Mouse (Mus musculus): ENCODE data around the gene Haao.
"Not testable (repeated sequence)": the region's sequence is repeated elsewhere in the genome, so short reads cannot be mapped to it uniquely, and the experiment has no call there.

Gene Haao

GRCm38 (mm10) chr17:83866582-83866981, 18.8 kb upstream of the Haao start:
- DNase-seq (ENCODE audit: low read depth, low spot score): peak; percentile 30

GRCm38 (mm10) chr17:83865366-83865765, 17.6 kb upstream of the Haao start:
- no peak for DNase-seq (ENCODE audit: low read depth, low spot score)

- DNase-seq (ENCODE audit: low read depth, low spot score): peak; percentile 63
Observed at GRCm38 (mm10) chr17:83862134-83862881, 14.5 kb upstream of the Haao start.

- DNase-seq (ENCODE audit: low read depth, low spot score): peak; percentile 83
Observed at GRCm38 (mm10) chr17:83861444-83862133, 13.8 kb upstream of the Haao start.

GRCm38 (mm10) chr17:83860968-83861367, 13.2 kb upstream of the Haao start:
- not testable (repeated sequence) for DNase-seq (ENCODE audit: low read depth, low spot score)

GRCm38 (mm10) chr17:83860224-83860623, 12.5 kb upstream of the Haao start:
- no peak for DNase-seq (ENCODE audit: low read depth, low spot score)

GRCm38 (mm10) chr17:83859639-83860038, 11.9 kb upstream of the Haao start:
- DNase-seq (ENCODE audit: low read depth, low spot score): no peak

GRCm38 (mm10) chr17:83858413-83858812, 10.7 kb upstream of the Haao start:
- DNase-seq (ENCODE audit: low read depth, low spot score): no peak

GRCm38 (mm10) chr17:83854284-83854918, 6.6 kb upstream of the Haao start:
- peak; percentile 25 for DNase-seq (ENCODE audit: low read depth, low spot score)

- DNase-seq (ENCODE audit: low read depth, low spot score): no peak
Observed at GRCm38 (mm10) chr17:83853831-83854230, 6.1 kb upstream of the Haao start.

GRCm38 (mm10) chr17:83850864-83851263, 3.1 kb upstream of the Haao start:
- DNase-seq (ENCODE audit: low read depth, low spot score): no peak

GRCm38 (mm10) chr17:83850458-83850857, 2.7 kb upstream of the Haao start:
- peak; percentile 76 for DNase-seq (ENCODE audit: low read depth, low spot score)

GRCm38 (mm10) chr17:83849717-83850116, 2.0 kb upstream of the Haao start:
- DNase-seq (ENCODE audit: low read depth, low spot score): no peak

GRCm38 (mm10) chr17:83849081-83849675, 1.4 kb upstream of the Haao start:
- DNase-seq (ENCODE audit: low read depth, low spot score): no peak

GRCm38 (mm10) chr17:83848482-83848881, 719 bp upstream of the Haao start:
- DNase-seq (ENCODE audit: low read depth, low spot score): no peak

- no peak for DNase-seq (ENCODE audit: low read depth, low spot score)
Observed at GRCm38 (mm10) chr17:83847100-83847499, 663 bp downstream of the Haao start.

- no peak for DNase-seq (ENCODE audit: low read depth, low spot score)
Observed at GRCm38 (mm10) chr17:83846301-83847021, 1.3 kb downstream of the Haao start.

GRCm38 (mm10) chr17:83845538-83845937, 2.2 kb downstream of the Haao start:
- no peak for DNase-seq (ENCODE audit: low read depth, low spot score)

- DNase-seq (ENCODE audit: low read depth, low spot score): no peak
Observed at GRCm38 (mm10) chr17:83843780-83844179, 4.0 kb downstream of the Haao start.

GRCm38 (mm10) chr17:83841011-83841410, 6.8 kb downstream of the Haao start:
- no peak for DNase-seq (ENCODE audit: low read depth, low spot score)

- DNase-seq (ENCODE audit: low read depth, low spot score): no peak
Observed at GRCm38 (mm10) chr17:83839132-83839531, 8.6 kb downstream of the Haao start.
